Mouse (Mus musculus): ENCODE data around the gene Ccnb1. TPM values are rescaled to one million over a fixed set of nuclear protein-coding genes. Genes with fewer than 3 reads are reported as not detected.

The Ccnb1 gene
- polyA plus RNA-seq, 1 experiment from 2014 or later: 272 TPM

- no peaks in the 10 kb centered on the region for H3K27me3 ChIP-seq
- no peak for ATAC-seq (ENCODE audit: insufficient number of reproducible peaks, insufficient read depth, low FRiP score, low TSS enrichment)
- H3K27ac ChIP-seq: no peak overlapping the region
- WGBS: 89% methylated on average over 2 of the region's 2 CpGs
- H3K4me2 ChIP-seq (replicated peaks): no peak overlapping the region
- H3K4me3 ChIP-seq: no peak overlapping the region
- no peaks in the 10 kb centered on the region for H3K4me1 ChIP-seq
- peaks cover 9% of the 10 kb centered on the region for H3K36me3 ChIP-seq
- H3K9me3 ChIP-seq: no peaks in the 10 kb centered on the region
- no peak overlapping the region for H3K9ac ChIP-seq
These were observed 31.0 kb downstream of the Ccnb1 start for GRCm38 (mm10) chr13:100755329-100755728.

- Histone ChIP-seq H3K27me3 (no peaks in the 10 kb centered on the region), H3K9ac (no peak overlapping the region), H3K36me3 (peaks cover 2% of the 10 kb centered on the region; the same call in 1 of the 2 replicates), H3K4me3 (no peak overlapping the region), H3K9me3 (no peaks in the 10 kb centered on the region), H3K4me2 (replicated peaks) (no peak overlapping the region), H3K4me1 (no peaks in the 10 kb centered on the region), H3K27ac (no peak overlapping the region)
- 70% methylated on average over 4 of the region's 4 CpGs for WGBS
- no peak for ATAC-seq (ENCODE audit: insufficient number of reproducible peaks, insufficient read depth, low FRiP score, low TSS enrichment)
These were observed 32.2 kb downstream of the Ccnb1 start for GRCm38 (mm10) chr13:100754186-100754585.

GRCm38 (mm10) chr13:100753011-100753410 lies 33.4 kb downstream of the Ccnb1 start:
- H3K4me3 ChIP-seq: no peak overlapping the region
- WGBS: 83% methylated on average over 6 of the region's 6 CpGs
- no peaks in the 10 kb centered on the region for H3K27me3 ChIP-seq
- no peak for ATAC-seq (ENCODE audit: insufficient number of reproducible peaks, insufficient read depth, low FRiP score, low TSS enrichment)
- H3K27ac ChIP-seq: no peak overlapping the region
- no peak overlapping the region for H3K9ac ChIP-seq
- no peaks in the 10 kb centered on the region for H3K36me3 ChIP-seq
- H3K4me1 ChIP-seq: no peaks in the 10 kb centered on the region
- no peak overlapping the region for H3K4me2 ChIP-seq (replicated peaks)
- no peaks in the 10 kb centered on the region for H3K9me3 ChIP-seq

DNA sequence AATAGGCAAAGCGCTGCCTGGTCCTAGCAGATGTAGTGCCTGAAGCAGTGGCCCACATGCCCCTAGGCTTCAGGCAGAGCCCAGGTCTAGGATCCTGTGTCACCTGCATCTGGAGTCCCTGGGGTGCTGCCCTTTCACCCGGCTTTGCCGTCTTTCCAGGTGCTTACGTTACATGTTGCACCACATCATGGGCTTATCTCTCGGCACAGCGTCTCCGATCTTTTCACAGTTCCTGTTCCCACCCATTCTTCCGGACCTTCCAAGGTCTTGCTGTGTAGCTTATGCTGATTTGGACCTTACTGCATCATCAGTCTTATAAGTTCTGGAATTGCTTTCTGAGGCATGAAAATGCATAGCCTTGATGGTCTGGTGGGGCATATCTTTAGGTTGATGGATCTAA lies 33.8 kb downstream of the Ccnb1 start:
- Histone ChIP-seq H3K4me3 (no peak overlapping the region), H3K4me1 (no peaks in the 10 kb centered on the region), H3K4me2 (replicated peaks) (no peak overlapping the region), H3K36me3 (no peaks in the 10 kb centered on the region), H3K27ac (no peak overlapping the region), H3K9ac (no peak overlapping the region), H3K27me3 (no peaks in the 10 kb centered on the region), H3K9me3 (no peaks in the 10 kb centered on the region)
- ATAC-seq (ENCODE audit: insufficient number of reproducible peaks, insufficient read depth, low FRiP score, low TSS enrichment): no peak
- WGBS: 88% methylated on average over 8 of the region's 8 CpGs

DNA sequence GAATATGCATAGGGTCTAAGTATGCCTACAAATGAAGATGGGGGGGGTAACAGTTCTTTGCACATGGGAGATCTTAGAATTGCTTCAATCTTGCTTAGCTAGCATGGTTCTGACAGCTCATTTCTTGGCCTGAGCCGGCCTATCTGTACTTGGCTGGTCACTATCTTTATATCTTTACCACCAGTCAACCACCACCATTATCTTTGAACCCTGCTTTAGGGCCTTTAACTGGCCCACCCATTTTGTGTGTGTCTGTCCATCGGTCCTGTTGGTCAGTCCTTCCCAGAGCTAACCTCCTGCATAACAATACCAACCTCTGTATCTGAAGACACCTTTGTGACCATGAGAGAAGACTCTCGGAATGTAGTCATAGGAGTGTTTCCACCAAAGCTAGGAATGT lies 35.0 kb downstream of the Ccnb1 start:
- no peak overlapping the region for H3K4me3 ChIP-seq
- 85% methylated on average over 3 of the region's 3 CpGs for WGBS
- no peak overlapping the region for H3K9ac ChIP-seq
- no peak for ATAC-seq (ENCODE audit: insufficient number of reproducible peaks, insufficient read depth, low FRiP score, low TSS enrichment)
- no peaks in the 10 kb centered on the region for H3K36me3 ChIP-seq
- no peaks in the 10 kb centered on the region for H3K4me1 ChIP-seq
- no peaks in the 10 kb centered on the region for H3K27me3 ChIP-seq
- no peak overlapping the region for H3K4me2 ChIP-seq (replicated peaks)
- H3K27ac ChIP-seq: no peak overlapping the region
- no peaks in the 10 kb centered on the region for H3K9me3 ChIP-seq

GRCm38 (mm10) chr13:100750799-100751198 lies 35.6 kb downstream of the Ccnb1 start:
- no peak overlapping the region for H3K4me2 ChIP-seq (replicated peaks)
- no peaks in the 10 kb centered on the region for H3K4me1 ChIP-seq
- 81% methylated on average over 5 of the region's 5 CpGs for WGBS
- ATAC-seq (ENCODE audit: insufficient number of reproducible peaks, insufficient read depth, low FRiP score, low TSS enrichment): no peak
- no peaks in the 10 kb centered on the region for H3K36me3 ChIP-seq
- H3K4me3 ChIP-seq: no peak overlapping the region
- H3K9ac ChIP-seq: no peak overlapping the region
- H3K9me3 ChIP-seq: no peaks in the 10 kb centered on the region
- no peaks in the 10 kb centered on the region for H3K27me3 ChIP-seq
- H3K27ac ChIP-seq: no peak overlapping the region

- no peaks in the 10 kb centered on the region for H3K9me3 ChIP-seq
- ATAC-seq (ENCODE audit: insufficient number of reproducible peaks, insufficient read depth, low FRiP score, low TSS enrichment): no peak
- no peaks in the 10 kb centered on the region for H3K27me3 ChIP-seq
- H3K27ac ChIP-seq: no peak overlapping the region
- WGBS: 50% methylated on average over 8 of the region's 8 CpGs
- no peak overlapping the region for H3K4me3 ChIP-seq
- no peaks in the 10 kb centered on the region for H3K36me3 ChIP-seq
- H3K4me2 ChIP-seq (replicated peaks): no peak overlapping the region
- H3K9ac ChIP-seq: no peak overlapping the region
- H3K4me1 ChIP-seq: no peaks in the 10 kb centered on the region
These were observed 37.7 kb downstream of the Ccnb1 start for GRCm38 (mm10) chr13:100748638-100749037.

DNA sequence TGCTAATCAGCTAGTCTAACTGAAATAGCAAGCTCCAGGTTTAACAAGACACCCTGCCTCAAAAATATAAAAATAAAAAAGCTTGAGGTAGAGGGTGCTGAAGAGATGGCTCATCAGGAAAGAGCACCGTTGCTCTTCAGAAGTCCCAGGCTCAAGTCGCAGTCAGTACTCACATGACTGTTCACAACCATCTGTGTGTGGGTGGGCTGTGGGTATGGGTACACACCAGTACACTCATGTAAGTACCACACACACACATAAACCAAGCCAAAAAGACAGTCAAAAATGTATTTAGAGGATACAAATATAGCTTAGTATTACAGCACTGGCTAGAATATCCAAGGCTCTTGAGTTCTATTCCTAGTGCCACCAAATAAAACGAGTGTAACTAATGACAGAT lies 40.3 kb downstream of the Ccnb1 start:
- WGBS: 85% methylated on average over 3 of the region's 3 CpGs

GRCm38 (mm10) chr13:100744036-100744744 lies 42.2 kb downstream of the Ccnb1 start, which contains the start of gene Mrps36:
Gene Mrps36 (minus strand): TSS chr13:100744659.
- peak within 1 kb of the TSS; percentile 80 for H3K4me3 ChIP-seq
- peak; percentile 92 for ATAC-seq (ENCODE audit: insufficient number of reproducible peaks, insufficient read depth, low FRiP score, low TSS enrichment)
- H3K9me3 ChIP-seq: no peaks in the 10 kb centered on the region
- peak within 1 kb of the TSS; percentile 65 for H3K9ac ChIP-seq
- under 1% methylated on average over 52 of the region's 52 CpGs for WGBS
- H3K27ac ChIP-seq: peak within 1 kb of the TSS; percentile 94
- no peaks in the 10 kb centered on the region for H3K36me3 ChIP-seq
- 0 out of 2 replicates have a peak, but pooled peaks cover 5% of the 10 kb centered on the region for H3K4me1 ChIP-seq
- H3K4me2 ChIP-seq (replicated peaks): peak within 1 kb of the TSS; percentile 60
- no peaks in the 10 kb centered on the region for H3K27me3 ChIP-seq

More for the DNA sequence above, 40.3 kb downstream of the Ccnb1 start:
- 0 out of 2 replicates have a peak, but pooled peaks cover 5% of the 10 kb centered on the region for H3K4me1 ChIP-seq
- H3K4me3 ChIP-seq: no peak overlapping the region
- H3K9me3 ChIP-seq: no peaks in the 10 kb centered on the region
- no peaks in the 10 kb centered on the region for H3K27me3 ChIP-seq
- ATAC-seq (ENCODE audit: insufficient number of reproducible peaks, insufficient read depth, low FRiP score, low TSS enrichment): no peak
- no peak overlapping the region for H3K9ac ChIP-seq
- no peaks in the 10 kb centered on the region for H3K36me3 ChIP-seq
- H3K27ac ChIP-seq: no peak overlapping the region
- H3K4me2 ChIP-seq (replicated peaks): no peak overlapping the region

- Histone ChIP-seq H3K4me3 (peak overlapping the region; percentile 80), H3K4me2 (replicated peaks) (peak overlapping the region; percentile 60), H3K9ac (peak overlapping the region; percentile 65), H3K36me3 (no peaks in the 10 kb centered on the region), H3K27ac (peak overlapping the region; percentile 94; the same call in 1 of the 2 replicates), H3K27me3 (no peaks in the 10 kb centered on the region), H3K9me3 (no peaks in the 10 kb centered on the region), H3K4me1 (0 out of 2 replicates have a peak, but pooled peaks cover 5% of the 10 kb centered on the region)
- peak; percentile 1; the same call in 1 of the 2 replicates for ATAC-seq (ENCODE audit: insufficient number of reproducible peaks, insufficient read depth, low FRiP score, low TSS enrichment)
- WGBS: 68% methylated on average over 11 of the region's 11 CpGs
These were observed 42.9 kb downstream of the Ccnb1 start for GRCm38 (mm10) chr13:100743346-100744035.

- no peak overlapping the region for H3K27ac ChIP-seq
- H3K36me3 ChIP-seq: no peaks in the 10 kb centered on the region
- no peak overlapping the region for H3K9ac ChIP-seq
- H3K4me3 ChIP-seq: no peak overlapping the region
- WGBS: 84% methylated on average over 5 of the region's 5 CpGs
- no peaks in the 10 kb centered on the region for H3K9me3 ChIP-seq
- H3K27me3 ChIP-seq: no peaks in the 10 kb centered on the region
- ATAC-seq (ENCODE audit: insufficient number of reproducible peaks, insufficient read depth, low FRiP score, low TSS enrichment): no peak
- 0 out of 2 replicates have a peak, but pooled peaks cover 5% of the 10 kb centered on the region for H3K4me1 ChIP-seq
- no peak overlapping the region for H3K4me2 ChIP-seq (replicated peaks)
These were observed 43.5 kb downstream of the Ccnb1 start for GRCm38 (mm10) chr13:100742831-100743230.

- WGBS: 88% methylated on average over 2 of the region's 2 CpGs
These were observed 53.6 kb downstream of the Ccnb1 start for GRCm38 (mm10) chr13:100732756-100733155.

More at GRCm38 (mm10) chr13:100732756-100733155, 53.6 kb downstream of the Ccnb1 start:
- Histone ChIP-seq H3K4me2 (replicated peaks) (no peak overlapping the region), H3K9me3 (no peaks in the 10 kb centered on the region), H3K4me3 (no peak overlapping the region), H3K9ac (no peak overlapping the region), H3K36me3 (peaks cover 23% of the 10 kb centered on the region), H3K27ac (no peak overlapping the region), H3K27me3 (no peaks in the 10 kb centered on the region), H3K4me1 (peaks cover 11% of the 10 kb centered on the region)
- ATAC-seq (ENCODE audit: insufficient number of reproducible peaks, insufficient read depth, low FRiP score, low TSS enrichment): no peak

All from embryonic facial prominence, embryonic 12.5 days (tissue).